Mouse (Mus musculus) brain, adult 2 months (tissue): ENCODE results near the gene Morn3.
"Not testable (repeated sequence)": the region's sequence is repeated elsewhere in the genome, so short reads cannot be mapped to it uniquely, and the experiment has no call there.

Experiments
- DNase-seq: peaks from one replicate; pipeline ENCODE4 v3.0.0; 2011; ENCODE audit warnings: low read depth, low spot score

The Morn3 gene

GRCm38 (mm10) chr5:123046916-123047315 is at the start of gene Morn3:
TSS of gene Morn3 (minus strand) at chr5:123047016.
- DNase-seq = no peak

- no peak for DNase-seq
Observed at GRCm38 (mm10) chr5:123096299-123096698, 49.5 kb upstream of the Morn3 start.

- peak; percentile 74 for DNase-seq
Observed at GRCm38 (mm10) chr5:123094238-123094991, 47.6 kb upstream of the Morn3 start.

- no peak for DNase-seq
Observed at GRCm38 (mm10) chr5:123093077-123093633, 46.3 kb upstream of the Morn3 start.

- DNase-seq = no peak
Observed at GRCm38 (mm10) chr5:123090560-123091306, 43.9 kb upstream of the Morn3 start.

GRCm38 (mm10) chr5:123088784-123089183 is 42.0 kb upstream of the Morn3 start:
- peak; percentile 66 for DNase-seq

- DNase-seq = no peak
Observed at GRCm38 (mm10) chr5:123086501-123086900, 39.7 kb upstream of the Morn3 start.

- peak; percentile 32 for DNase-seq
Observed at GRCm38 (mm10) chr5:123083340-123084050, 36.7 kb upstream of the Morn3 start.

- no peak for DNase-seq
Observed at GRCm38 (mm10) chr5:123080510-123080909, 33.7 kb upstream of the Morn3 start.

GRCm38 (mm10) chr5:123080041-123080440 is 33.2 kb upstream of the Morn3 start:
- DNase-seq = no peak

- DNase-seq = no peak
Observed at GRCm38 (mm10) chr5:123079568-123079967, 32.8 kb upstream of the Morn3 start.

GRCm38 (mm10) chr5:123076419-123077281 is 29.8 kb upstream of the Morn3 start:
- DNase-seq = peak; percentile 18

- DNase-seq = peak; percentile 96
Observed at GRCm38 (mm10) chr5:123075576-123076418, 29.0 kb upstream of the Morn3 start.

GRCm38 (mm10) chr5:123068714-123069113 is 21.9 kb upstream of the Morn3 start:
- DNase-seq = no peak

- DNase-seq = no peak
Observed at GRCm38 (mm10) chr5:123068115-123068514, 21.3 kb upstream of the Morn3 start, which contains the start of gene Tmem120b. TSS of gene Tmem120b (plus strand) at chr5:123068415.

- peak; percentile 56 for DNase-seq
Observed at GRCm38 (mm10) chr5:123067395-123067995, 20.7 kb upstream of the Morn3 start.

GRCm38 (mm10) chr5:123064207-123064606 is 17.4 kb upstream of the Morn3 start:
- peak; percentile 93 for DNase-seq

GRCm38 (mm10) chr5:123063141-123063540 is 16.3 kb upstream of the Morn3 start:
- no peak for DNase-seq

- not testable (repeated sequence) for DNase-seq
Observed at GRCm38 (mm10) chr5:123061402-123061749, 14.6 kb upstream of the Morn3 start.
